Mouse (Mus musculus): ENCODE results near the gene Lpgat1. TPM values are rescaled to one million over a fixed set of nuclear protein-coding genes. Genes with fewer than 3 reads are reported as not detected.

Lpgat1 gene
- total and polyA plus RNA-seq, 3 experiments: 15.3 to 40.0 (median 31.8) TPM

- TF ChIP-seq MAX (IDR thresholded peaks at IDR 0.05; ENCODE audit: low read length) (no peak), ZMIZ1 (IDR thresholded peaks at IDR 0.05; ENCODE audit: low read depth, low read length) (no peak), MEF2A (IDR thresholded peaks at IDR 0.05; ENCODE audit: borderline replicate concordance, low read depth, low read length) (no peak), BHLHE40 (IDR thresholded peaks at IDR 0.05; ENCODE audit: low read depth, low read length) (peak; percentile 56; the same call in 1 of the 2 replicates)
Measured at GRCm38 (mm10) chr1:191724385-191725061, 6.9 kb downstream of the Lpgat1 start (continued).

DNA sequence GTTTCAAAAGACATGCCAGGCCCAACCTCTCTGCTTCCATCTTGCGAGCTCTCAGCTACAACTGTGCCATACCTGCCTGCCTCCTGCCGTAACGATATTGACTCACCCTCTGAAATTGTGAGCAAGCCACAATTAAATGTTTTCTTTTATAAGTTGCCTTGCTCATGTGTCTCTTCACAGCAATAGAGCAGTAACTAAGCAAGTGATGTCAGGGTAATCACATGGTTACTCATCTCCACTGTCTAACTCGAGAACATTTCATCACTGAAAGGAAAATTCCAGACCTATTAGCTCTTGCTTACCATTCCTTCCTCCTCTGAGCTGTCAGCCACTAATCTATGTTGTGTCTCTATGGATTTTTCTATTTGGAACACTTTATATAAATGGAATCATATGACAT lies 15.0 kb downstream of the Lpgat1 start:
- in situ Hi-C loops (cut with MboI; ENCODE audit: low pct_ligation_motif_present, low pct_unique_long_range_greater_than_20kb, low sequenced_read_pairs) (no loop called here), dilution Hi-C loops (cut with MboI; ENCODE audit: extremely low pct_ligation_motif_present, extremely low pct_unique_long_range_greater_than_20kb, low sequenced_read_pairs) (no loop called here)
- Histone ChIP-seq H3K79me2 (replicated peaks; ENCODE audit: control insufficient read depth, extremely low read depth, insufficient read depth, poor library complexity, severe bottlenecking) (peaks cover 19% of the 10 kb centered on the region), H3K27ac (ENCODE audit: insufficient read depth, low read depth) (no peak overlapping the region), H3K4me2 (ENCODE audit: insufficient read depth, low read depth, poor library complexity, severe bottlenecking) (no peak overlapping the region), H3K9me3 (replicated peaks; ENCODE audit: low read length) (no peaks in the 10 kb centered on the region), H3K4me3 (replicated peaks in 1 of 3; ENCODE audit: low read depth in 2 of 3, low read length in 2 of 3, poor library complexity in 1 of 3) (no peak overlapping the region), H3K36me3 (replicated peaks in 1 of 2; ENCODE audit: control insufficient read depth in 1 of 2, insufficient read depth in 1 of 2, low read length in 1 of 2) (peaks cover 15 to 64% of the 10 kb centered on the region in 2 experiments), H3K27me3 (replicated peaks) (no peaks in the 10 kb centered on the region), H3K4me1 (ENCODE audit: control insufficient read depth in 1 of 2, insufficient read depth in 2 of 2) (peaks cover 0 to 20% of the 10 kb centered on the region in 2 experiments; a peak in 2 of 4 replicates), H3K9ac (ENCODE audit: insufficient read depth, low read depth) (no peak overlapping the region)
- DNase-seq (ENCODE audit: extremely low read depth): no peak
- TF ChIP-seq MEF2A (IDR thresholded peaks at IDR 0.05; ENCODE audit: borderline replicate concordance, low read depth, low read length) (no peak), E2F4 (IDR thresholded peaks at IDR 0.05; ENCODE audit: insufficient replicate concordance, low read depth, low read length) (no peak), JUND (conservative IDR thresholded peaks at IDR 0.05; ENCODE audit: low read depth, low read length) (no peak), POLR2AphosphoS2 (IDR thresholded peaks at IDR 0.05; ENCODE audit: low read depth, low read length) (no peak)

GRCm38 (mm10) chr1:191733822-191734221 lies 16.2 kb downstream of the Lpgat1 start:
- Histone ChIP-seq H3K9ac (ENCODE audit: insufficient read depth, low read depth) (no peak overlapping the region), H3K79me2 (replicated peaks; ENCODE audit: control insufficient read depth, extremely low read depth, insufficient read depth, poor library complexity, severe bottlenecking) (peaks cover 10% of the 10 kb centered on the region; the same call in 1 of the 2 replicates), H3K4me3 (replicated peaks in 1 of 3; ENCODE audit: low read depth in 2 of 3, low read length in 2 of 3, poor library complexity in 1 of 3) (no peak overlapping the region), H3K27me3 (replicated peaks) (no peaks in the 10 kb centered on the region), H3K4me2 (ENCODE audit: insufficient read depth, low read depth, poor library complexity, severe bottlenecking) (no peak overlapping the region), H3K36me3 (replicated peaks in 1 of 2; ENCODE audit: control insufficient read depth in 1 of 2, insufficient read depth in 1 of 2, low read length in 1 of 2) (peaks cover 9 to 67% of the 10 kb centered on the region in 2 experiments), H3K9me3 (replicated peaks; ENCODE audit: low read length) (no peaks in the 10 kb centered on the region), H3K4me1 (ENCODE audit: control insufficient read depth in 1 of 2, insufficient read depth in 2 of 2) (peaks cover 0 to 31% of the 10 kb centered on the region in 2 experiments; a peak in 3 of 4 replicates), H3K27ac (ENCODE audit: insufficient read depth, low read depth) (no peak overlapping the region)
- in situ Hi-C loops (cut with MboI; ENCODE audit: low pct_ligation_motif_present, low pct_unique_long_range_greater_than_20kb, low sequenced_read_pairs) (no loop called here), dilution Hi-C loops (cut with MboI; ENCODE audit: extremely low pct_ligation_motif_present, extremely low pct_unique_long_range_greater_than_20kb, low sequenced_read_pairs) (no loop called here)
- DNase-seq (ENCODE audit: extremely low read depth): no peak
- TF ChIP-seq CHD2 (IDR thresholded peaks at IDR 0.05; ENCODE audit: low read length) (no peak), PAX5 (IDR thresholded peaks at IDR 0.05; ENCODE audit: low read length) (no peak), IRF4 (IDR thresholded peaks at IDR 0.05; ENCODE audit: low read depth, low read length) (no peak), MEF2A (IDR thresholded peaks at IDR 0.05; ENCODE audit: borderline replicate concordance, low read depth, low read length) (no peak), E2F4 (IDR thresholded peaks at IDR 0.05; ENCODE audit: insufficient replicate concordance, low read depth, low read length) (no peak), ZKSCAN1 (IDR thresholded peaks at IDR 0.05; ENCODE audit: borderline replicate concordance, low read depth, low read length) (no peak), RCOR1 (conservative IDR thresholded peaks at IDR 0.05; ENCODE audit: low read depth, low read length) (no peak), NRF1 (IDR thresholded peaks at IDR 0.05; ENCODE audit: low read depth, low read length) (no peak), POLR2A (IDR thresholded peaks at IDR 0.05; ENCODE audit: low read depth, low read length) (no peak), TBP (conservative IDR thresholded peaks at IDR 0.05; ENCODE audit: low read depth, low read length) (no peak), USF2 (conservative IDR thresholded peaks at IDR 0.05; ENCODE audit: low read depth, low read length) (no peak), MAZ (IDR thresholded peaks at IDR 0.05; ENCODE audit: low read depth, low read length) (no peak), ZC3H11A (IDR thresholded peaks at IDR 0.05; ENCODE audit: low read depth, low read length) (no peak), ZNF384 (IDR thresholded peaks at IDR 0.05; ENCODE audit: low read depth, low read length) (no peak), NELFE (IDR thresholded peaks at IDR 0.05; ENCODE audit: low read depth, low read length) (no peak), ZMIZ1 (IDR thresholded peaks at IDR 0.05; ENCODE audit: low read depth, low read length) (no peak), MYC (IDR thresholded peaks at IDR 0.05; ENCODE audit: low read depth, low read length) (no peak)

Data from CH12.LX (cell line).